Mouse (Mus musculus): ENCODE data around the gene Ube2n.

The Ube2n gene

DNA sequence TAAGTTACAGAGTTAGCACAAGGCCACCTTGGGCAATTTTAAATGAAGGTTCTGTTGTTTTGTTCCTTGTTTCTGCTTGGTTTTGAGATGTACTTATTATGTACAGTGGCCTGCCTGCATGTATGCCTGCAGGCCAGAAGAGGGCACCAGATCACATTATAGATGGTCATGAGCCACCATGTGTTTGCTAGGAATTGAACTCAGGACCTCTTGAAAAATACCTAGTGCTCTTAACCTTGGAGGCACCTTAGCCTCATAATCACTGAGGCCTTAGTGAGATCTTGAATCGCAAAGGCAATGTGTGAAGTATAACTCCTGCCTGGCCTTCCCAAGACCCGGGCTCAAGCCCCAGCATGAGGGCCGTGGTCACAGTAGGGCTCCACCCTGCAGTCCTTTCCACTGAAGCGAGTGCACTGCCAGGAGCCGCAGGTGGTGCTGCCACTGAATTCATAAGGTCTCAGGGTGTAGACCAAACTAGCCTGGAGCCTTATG is 42.4 kb downstream of the Ube2n start:
- no peak for DNase-seq (ENCODE audit: low read depth, low spot score)

DNA sequence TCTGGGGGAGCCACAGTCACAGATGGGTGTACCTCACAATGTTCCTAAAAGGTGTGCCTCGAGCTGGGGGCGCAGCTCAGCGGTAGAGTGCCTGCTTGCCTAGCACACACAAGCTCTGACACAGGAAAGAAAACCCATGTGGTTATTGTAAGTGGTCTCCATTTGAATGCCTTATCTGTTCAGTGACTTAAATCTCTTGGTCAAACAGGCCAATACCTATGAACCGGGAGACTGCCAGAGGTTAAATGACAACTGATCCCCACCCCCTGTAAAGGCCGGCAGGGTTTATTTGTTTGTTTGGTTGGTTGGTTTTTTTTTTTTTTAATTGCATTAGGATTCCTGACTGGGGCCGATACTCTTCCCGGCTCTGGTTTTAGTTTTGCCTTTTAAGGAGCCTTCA is 44.5 kb downstream of the Ube2n start:
- no peak for DNase-seq (ENCODE audit: low read depth, low spot score)

DNA sequence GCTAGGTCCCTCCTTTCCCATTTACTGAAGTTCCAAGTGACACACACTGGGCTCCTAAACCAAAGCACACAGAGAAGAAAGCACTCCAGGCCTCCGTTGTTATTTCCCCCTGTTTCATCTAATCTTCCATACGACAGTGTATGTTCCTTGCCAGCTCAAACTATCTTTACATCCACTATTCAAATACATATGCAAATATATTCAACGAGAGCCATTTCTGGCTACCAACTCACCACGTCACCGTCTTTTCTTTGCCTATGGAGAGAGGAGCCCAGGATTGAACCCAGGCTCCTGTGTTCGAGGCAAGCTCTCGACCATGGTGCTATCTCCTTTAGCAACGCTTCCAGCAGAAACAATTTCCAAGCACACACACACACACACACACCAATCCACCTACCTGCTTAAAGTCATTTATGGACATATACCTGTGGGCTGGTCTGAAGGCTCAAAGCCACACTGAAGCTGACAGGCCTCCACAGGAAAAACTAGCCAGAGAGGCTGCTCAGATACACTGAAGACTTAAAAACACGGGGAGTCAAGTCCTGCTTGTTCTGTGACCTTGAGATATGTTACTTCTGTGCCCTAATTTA is 45.5 kb downstream of the Ube2n start:
- no peak for DNase-seq (ENCODE audit: low read depth, low spot score)

DNA sequence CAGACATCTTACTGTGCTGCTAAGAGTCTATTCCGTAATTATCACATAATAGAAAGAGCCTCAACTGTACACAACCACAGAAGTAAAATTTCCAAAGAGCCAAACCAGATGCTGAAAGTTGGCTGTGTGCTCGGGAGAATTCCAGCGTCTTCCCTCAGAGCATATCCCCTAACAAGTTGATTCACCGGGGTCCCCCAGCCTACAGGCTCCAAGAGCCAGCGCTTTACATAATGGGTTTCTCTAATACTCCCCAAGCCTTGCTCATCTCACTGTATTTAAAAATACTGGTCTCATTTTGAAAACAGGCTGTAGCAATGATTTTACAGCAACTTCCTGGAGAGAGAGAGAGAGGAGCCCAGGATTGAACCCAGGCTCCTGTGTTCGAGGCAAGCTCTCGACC is 46.7 kb downstream of the Ube2n start:
- no peak for DNase-seq (ENCODE audit: low read depth, low spot score)

DNA sequence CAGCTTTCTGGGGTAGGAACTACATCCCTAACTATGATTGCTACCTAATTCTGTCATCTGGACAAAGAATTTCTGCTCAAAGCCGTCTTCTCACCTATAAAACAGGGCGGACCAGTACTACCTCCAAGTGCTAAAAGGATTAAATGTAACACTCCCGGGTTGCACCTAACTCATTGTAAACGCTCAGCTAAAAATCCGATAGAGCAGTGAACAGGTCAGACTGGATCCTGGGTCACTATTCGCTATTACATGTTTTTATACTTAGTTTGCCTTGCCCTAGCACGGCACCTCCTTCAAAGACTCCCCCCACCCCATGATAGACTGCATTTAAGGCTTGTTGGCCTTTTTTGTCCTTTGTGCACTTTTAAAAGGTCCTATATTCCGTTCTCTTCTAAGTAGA is 47.5 kb downstream of the Ube2n start:
- no peak for DNase-seq (ENCODE audit: low read depth, low spot score)

DNA sequence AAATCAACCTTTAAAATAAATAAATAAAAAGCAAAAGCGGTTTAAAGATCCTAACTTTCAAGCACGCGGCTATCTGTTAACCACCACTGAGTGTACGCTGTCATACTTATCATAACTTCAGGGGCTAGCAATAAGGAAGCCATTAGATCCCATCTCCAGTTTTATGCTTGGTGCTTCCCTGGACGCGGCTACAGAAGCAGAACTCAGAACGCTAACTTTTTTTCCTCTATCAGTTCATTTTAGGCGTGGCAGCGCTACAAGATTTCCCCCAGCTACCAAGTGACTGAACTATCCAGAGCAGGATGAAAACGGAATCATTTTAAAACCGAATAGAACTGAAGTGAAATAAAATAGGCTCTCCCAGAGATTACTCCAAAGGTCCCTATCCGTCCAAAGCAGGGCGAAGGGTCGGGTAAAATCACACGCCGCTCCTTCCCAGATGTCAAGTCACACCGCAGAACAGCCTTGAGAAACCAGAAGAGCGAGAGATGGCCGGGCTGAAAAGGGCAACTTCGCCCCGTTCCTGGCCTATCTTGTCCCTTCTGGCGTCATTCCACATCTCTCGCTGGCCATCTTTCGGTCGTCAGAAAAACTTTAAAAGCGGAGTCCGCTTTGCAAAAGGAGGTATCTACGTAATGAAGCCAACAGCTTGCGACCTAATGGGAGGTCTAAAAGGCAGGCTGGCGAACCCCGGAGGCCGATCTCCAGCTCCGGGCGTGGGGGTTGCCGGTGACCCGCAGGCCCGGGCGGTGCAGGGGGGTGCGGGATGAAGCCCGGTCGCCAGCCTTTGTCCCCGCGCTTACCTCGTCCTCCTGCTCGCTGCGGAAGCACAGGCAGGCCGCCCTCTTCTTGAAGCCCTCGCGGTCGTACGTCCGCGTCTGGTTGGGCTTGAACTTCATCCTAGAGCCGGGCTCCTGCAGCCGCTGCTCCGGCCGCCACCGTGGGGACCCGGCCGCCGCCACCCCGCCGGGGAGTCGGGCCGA is 48.2 kb downstream of the Ube2n start:
- DNase-seq (ENCODE audit: low read depth, low spot score), result no peak

DNA sequence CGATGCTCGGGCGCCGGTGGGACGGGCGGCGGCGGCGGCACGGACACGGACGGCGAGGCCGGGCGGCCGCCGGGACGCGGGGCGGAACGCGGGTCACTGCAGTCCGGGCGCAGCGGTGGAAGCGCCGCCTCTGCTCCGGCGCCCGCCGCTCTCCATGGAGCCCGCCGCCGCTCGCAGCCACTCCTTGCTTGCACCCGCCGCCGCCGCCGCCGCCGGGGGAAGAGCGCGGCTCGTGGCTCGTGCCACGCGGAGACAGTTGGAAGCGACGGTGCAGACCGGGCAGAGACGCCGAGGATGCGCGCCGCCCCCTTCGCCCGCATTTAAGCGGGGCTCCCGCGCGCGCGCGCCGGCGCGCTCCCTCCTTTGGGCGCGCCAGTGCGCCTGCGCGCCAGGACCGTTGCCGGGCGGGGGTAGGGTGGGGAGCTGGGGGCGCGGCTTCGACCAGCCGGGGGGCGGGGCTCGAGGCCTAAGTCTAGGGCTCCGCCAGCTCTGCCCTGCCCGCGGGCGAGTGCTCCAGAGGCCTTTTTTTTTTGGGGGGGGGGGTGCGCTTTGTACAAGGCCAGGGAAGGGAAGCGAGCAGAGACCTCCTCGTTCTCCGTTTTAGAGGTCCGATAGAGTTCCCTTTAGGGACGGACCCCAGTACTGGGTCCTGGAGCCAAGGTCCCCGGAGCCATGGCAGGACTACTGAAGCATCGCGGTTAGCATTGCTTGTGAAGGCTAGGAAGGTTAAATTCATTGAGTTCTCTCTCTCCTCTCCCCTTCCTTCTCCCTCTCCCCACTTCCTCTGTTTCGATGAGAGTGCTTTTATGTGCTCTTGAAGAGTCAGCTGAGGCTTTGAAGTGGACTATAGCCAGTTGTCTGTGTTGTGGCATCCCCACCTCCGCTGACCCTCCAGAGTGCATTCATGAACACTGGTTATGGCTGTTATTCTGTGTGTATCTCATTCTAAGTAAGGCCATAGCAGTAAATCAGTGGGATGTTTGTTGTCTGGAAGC is 49.2 kb downstream of the Ube2n start, which contains the start of gene Nudt4:
Gene Nudt4, minus strand, starts transcription at position 296 of the 995 bp plus-strand sequence.
- DNase-seq (ENCODE audit: low read depth, low spot score), result peak; percentile 82

DNA sequence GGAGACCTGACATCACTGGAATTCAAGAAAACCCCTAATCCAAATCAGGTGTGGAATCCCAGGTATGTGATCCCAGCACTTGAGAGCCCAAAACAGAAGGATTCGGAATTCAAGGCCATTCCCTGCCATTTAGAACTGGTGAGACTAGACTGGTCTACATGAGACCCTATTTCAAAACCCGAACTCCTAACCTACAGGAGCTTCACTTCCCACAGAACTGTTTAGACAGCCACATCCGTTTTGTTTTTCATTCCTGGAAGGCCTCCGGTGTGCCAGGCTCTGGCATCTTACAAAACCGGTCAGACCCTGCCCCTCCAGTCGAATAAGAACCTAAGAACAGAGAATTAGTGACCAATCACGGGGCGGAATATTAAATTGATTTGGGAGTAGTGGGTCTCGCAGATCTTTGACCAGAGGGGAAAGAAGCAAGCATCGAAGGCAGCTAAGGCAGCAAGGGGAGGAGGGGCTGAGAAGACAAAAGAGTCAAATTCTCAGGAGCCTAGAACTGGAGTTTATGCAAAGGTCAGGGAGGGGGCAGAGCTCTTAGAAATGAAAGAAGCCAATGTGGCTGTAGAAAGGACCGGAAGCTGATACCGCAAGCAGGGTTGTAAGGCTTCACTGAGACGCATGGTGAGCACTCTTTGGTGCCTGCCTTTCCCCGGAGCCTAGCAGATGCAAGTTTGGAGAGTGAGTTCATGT is 50.4 kb downstream of the Ube2n start:
- DNase-seq (ENCODE audit: low read depth, low spot score), result no peak

DNA sequence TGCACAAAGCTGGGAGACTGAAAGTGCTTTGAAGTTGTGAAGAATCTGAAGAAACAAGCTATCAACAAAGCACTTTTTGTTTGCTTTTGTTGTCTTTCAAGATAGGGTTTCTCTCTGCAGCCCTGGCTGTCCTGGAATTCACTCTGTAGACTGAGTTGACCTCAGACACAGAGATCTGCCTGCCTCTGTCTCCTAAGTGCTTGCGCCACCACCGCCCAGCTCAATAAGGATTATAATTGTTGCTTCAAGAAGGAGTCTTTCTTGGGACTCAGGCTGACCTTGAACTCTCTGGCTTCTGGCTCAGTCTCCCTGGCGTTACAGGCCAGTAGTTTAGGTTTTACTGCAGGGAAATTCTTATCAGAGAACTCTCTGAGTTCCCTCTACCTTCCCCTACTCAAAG is 51.8 kb downstream of the Ube2n start:
- DNase-seq (ENCODE audit: low read depth, low spot score), result no peak

DNA sequence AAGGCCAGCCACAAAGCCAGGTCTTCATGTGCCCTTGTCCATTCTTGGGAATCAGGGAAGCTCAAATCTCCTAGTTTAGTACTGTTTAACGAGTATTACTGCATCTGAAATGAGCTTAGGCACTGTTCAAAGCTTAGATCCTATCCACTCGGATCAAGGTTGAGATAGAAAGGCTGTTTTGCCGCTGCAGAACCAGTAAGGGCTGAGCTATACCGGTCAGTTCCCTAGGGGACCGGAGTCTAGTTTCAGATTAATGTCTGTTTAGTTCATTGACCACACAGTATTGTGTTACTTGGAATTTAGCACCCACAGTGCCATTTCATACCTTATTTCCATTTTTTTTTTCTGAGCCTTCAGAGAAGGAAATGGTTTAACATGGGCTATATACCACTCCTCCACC is 52.6 kb downstream of the Ube2n start:
- no peak for DNase-seq (ENCODE audit: low read depth, low spot score)

DNA sequence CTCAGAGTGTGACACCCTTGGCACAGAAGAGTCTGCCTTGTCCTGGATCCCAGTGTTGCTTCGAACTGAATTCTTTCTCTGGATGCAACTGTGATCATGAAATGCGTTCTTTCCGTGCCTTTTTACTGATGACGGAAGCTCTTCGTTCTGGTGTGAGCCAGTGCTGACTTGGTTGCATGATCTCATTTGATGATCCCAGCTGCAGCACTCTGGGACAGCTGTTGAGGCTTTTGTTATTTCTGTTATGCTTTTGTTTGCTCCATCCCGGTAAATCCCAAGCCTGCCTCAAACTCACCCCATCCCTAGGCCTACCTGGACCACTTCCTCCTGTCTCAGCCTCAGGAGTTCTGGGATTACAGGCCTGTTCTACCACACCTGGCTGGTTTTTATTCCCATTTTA is 53.1 kb downstream of the Ube2n start:
- no peak for DNase-seq (ENCODE audit: low read depth, low spot score)

DNA sequence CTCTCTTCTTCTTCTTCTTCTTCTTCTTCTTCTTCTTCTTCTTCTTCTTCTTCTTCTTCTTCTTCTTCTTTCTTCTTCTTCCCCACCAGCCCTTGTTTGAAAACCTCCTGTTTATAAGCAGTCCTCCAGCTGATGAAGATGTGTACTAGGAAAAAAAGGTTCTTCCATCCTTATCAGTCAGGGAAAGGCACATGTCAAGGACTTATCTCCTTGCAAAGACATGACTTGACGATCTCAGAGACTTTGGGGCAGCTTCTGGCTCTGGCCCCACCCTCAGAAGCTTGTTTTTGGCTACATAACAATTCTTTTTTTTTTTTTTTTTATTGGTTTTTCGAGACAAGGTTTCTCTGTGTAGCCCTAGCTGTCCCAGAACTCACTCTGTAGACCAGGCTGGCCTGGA is 54.5 kb downstream of the Ube2n start:
- no peak for DNase-seq (ENCODE audit: low read depth, low spot score)

DNA sequence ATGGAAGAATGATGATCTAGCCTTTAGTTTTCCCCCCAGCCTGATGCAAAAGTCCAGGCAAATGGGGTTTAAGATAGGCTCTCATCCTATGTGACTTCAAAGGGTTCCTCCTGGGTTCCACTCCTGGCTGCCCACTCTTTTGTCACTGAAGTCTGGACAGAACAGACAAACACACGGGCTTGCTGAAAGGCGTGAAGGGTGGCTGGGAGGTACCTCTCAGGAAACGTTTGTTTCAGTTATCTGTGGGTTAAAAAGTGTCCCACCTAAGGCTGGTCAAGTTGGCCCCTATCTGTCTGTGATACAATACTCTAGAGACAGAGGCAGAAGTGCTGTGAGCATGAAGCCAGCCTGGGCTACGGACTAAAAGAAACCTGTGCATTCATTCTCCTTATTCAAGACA is 60.0 kb downstream of the Ube2n start:
- no peak for DNase-seq (ENCODE audit: low read depth, low spot score)

DNA sequence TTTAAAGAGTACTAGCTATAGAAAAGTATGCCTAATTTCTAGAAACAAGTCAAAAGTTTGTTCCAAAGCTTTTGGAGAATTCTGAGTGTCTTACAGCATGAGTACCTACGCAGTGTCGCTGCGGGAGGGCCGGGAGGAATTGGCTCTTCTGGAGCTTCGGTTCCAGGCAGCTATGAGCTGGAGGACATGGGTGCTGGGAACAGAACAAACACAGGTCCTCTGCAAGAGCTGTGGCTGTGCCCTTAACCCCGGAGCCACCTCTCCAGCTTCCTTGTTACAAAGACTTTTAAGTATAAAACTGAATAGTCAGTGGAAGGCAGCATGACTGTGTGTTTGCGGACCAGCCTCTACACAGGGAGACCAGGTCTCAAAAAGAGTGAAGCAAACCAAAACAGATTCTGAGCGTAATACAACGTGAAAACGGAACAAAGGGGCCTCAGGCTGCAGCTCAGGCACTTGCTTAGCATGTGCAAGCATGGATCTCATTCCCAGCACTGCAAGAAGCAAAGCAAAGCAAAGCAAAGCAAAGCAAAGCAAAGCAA is 61.0 kb downstream of the Ube2n start:
- DNase-seq (ENCODE audit: low read depth, low spot score), result no peak

DNA sequence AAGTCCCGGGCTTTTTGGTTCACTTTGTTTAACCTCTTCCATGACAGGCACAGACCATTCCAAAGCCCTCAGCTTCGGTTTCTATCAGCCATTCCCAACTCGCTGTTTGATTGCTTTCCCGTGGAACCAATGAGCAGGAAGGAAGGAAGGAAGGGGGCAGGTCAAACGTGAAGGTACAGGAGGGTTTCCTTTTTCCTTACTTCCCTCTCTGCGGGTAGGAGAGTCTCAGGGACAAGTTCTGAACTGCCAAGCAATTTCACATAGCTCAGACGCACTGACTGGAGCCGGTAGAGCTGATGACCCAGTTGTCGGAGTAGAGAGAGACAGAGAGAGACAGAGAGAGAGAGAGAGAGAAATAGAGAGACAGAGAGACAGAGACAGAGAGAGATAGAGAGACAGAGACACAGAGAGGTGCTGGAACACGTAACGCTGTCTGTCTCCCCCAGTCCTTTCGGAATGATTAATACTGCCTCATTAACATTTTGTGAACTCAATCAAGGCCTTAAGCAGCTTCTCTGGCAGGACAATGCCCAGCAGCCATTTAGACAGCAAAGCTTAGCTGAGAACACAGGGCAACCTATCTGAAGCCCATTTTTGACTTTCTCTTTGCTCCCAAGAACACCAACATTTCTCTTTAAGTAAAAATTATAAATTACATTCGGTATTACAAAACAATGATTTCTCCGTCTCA is 62.1 kb downstream of the Ube2n start:
- no peak for DNase-seq (ENCODE audit: low read depth, low spot score)

DNA sequence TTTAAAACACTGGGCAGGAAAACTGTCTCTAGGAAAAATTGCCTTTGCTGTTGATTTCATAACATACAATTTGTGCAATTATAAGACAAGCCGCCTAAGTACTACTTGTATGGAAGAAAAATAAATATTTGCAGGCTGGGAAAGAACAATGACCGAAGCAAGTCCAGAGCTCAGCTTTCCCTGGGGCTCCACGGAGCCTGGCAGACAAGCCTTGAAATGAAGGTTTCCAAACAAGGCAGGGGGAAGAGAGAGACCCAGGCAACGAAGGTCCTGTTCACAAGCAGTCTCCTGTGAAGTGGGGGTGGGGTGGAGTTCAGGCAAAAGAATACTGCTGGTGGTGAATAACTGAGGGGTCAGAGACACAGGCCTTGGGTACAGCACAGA is 62.6 kb downstream of the Ube2n start:
- no peak for DNase-seq (ENCODE audit: low read depth, low spot score)

DNA sequence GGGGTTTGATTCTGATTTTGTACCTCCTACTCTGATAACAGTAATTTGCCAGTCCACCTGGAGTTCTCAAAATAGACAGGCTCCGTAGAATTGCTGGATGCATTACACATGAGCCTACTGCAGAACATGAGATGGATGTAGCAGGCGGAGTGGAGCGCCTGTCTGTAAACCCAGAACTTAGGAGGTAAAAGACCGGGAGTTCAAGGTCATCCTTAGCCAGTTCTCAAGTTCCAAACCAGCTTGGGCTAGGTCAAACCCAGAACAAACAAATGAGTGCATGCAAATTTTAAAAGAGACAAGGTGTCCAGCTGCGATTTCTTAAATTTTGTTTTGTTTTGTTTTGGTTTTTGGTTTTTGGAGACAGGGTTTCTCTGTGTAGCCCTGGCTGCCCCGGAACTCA is 70.6 kb downstream of the Ube2n start:
- no peak for DNase-seq (ENCODE audit: low read depth, low spot score)

DNA sequence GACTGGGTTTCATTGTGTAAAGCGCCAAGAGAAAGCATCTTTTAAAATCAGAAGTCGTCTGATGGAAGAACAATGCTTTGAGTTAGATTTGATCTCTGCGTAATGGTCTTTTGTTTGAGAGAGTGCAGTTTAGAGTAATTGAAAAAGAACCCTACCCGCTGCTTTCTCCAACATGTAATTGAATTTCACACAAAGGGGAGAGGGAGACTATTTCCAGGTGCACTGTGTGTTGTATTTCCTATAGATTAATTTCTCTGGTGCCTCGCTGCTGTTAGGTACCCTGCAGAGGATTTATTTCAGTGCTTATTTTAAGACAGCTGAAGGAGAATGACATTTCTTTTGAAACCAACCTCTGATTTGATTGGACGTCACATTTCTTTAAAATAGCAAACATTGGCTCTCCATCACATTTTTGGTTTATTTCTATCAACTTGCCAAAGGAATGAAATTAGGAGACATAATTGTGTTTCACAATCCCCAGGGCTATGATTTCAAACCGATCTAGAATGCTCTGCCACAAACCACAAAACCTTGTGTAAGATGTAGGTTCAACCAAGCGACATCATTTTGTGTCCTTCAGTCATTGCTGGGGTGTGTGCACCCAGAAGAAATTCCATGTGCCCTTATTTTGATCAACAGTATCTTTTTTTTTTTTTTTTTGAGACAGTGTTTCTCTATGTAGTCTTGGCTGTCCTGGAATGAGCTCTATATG is 72.7 kb downstream of the Ube2n start:
- DNase-seq (ENCODE audit: low read depth, low spot score), result no peak

DNA sequence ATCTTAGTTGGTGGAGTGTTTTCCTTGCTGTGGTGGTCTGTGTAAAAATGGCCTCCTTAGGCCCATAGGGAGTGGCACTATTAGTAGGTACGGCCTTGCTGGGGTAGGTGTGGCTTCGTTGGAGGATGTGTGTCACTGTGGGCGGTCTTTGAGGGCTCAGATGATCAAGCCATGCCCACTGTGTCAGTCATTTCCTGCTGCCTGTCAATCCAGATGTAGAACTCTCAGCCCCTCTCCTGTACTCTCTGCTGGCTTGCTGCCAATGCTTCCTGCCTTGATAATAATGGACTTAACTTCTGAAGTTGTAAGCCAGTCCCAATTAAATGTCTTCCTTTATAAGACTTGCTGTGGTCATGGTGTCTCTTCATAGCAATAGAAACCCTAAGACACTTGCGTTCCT is 74.3 kb downstream of the Ube2n start:
- no peak for DNase-seq (ENCODE audit: low read depth, low spot score)

DNA sequence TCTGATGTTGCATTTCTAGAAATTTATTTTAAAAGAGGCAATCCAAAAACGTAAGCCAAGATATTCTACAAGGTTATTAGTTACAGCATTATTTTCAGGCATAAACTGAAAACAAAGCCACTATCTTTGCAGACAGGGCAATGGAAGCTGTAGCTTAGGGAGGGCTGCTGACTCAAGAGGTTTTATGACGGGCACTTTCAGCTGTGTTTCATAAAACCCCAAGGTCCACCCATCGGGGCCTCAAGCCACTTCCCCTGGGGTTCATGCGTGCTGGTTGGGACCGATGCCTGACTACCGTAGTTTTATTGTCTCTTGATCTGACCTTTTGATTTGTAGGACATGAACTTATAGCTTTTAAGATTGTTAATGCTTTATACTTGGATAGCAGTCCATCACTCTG is 75.3 kb downstream of the Ube2n start:
- no peak for DNase-seq (ENCODE audit: low read depth, low spot score)
